Mouse (Mus musculus): ENCODE results near the gene Ces4a. TPM values are rescaled to one million over a fixed set of nuclear protein-coding genes. Genes with fewer than 3 reads are reported as not detected.

Gene Ces4a
- polyA plus RNA-seq, 1 experiment from 2014 or later = not detected

GRCm38 (mm10) chr8:105182201-105182600, 50.6 kb downstream of the Ces4a start:
- ATAC-seq (ENCODE audit: low FRiP score, low TSS enrichment) = no peak
- Histone ChIP-seq H3K27ac (ENCODE audit: low read length) (no peak overlapping the region), H3K9ac (replicated peaks; ENCODE audit: low read length) (no peak overlapping the region), H3K9me3 (ENCODE audit: low read length) (no peaks in the 10 kb centered on the region), H3K4me2 (replicated peaks; ENCODE audit: low read depth, low read length) (no peak overlapping the region), H3K4me1 (ENCODE audit: insufficient read depth, low read length) (no peaks in the 10 kb centered on the region), H3K36me3 (ENCODE audit: insufficient read depth, low read length) (peaks cover 14% of the 10 kb centered on the region; the same call in 1 of the 2 replicates), H3K27me3 (ENCODE audit: insufficient read depth, low read length) (no peaks in the 10 kb centered on the region), H3K4me3 (ENCODE audit: low read length) (no peak overlapping the region)
- WGBS = 83% methylated on average over 1 of the region's 1 CpGs

DNA sequence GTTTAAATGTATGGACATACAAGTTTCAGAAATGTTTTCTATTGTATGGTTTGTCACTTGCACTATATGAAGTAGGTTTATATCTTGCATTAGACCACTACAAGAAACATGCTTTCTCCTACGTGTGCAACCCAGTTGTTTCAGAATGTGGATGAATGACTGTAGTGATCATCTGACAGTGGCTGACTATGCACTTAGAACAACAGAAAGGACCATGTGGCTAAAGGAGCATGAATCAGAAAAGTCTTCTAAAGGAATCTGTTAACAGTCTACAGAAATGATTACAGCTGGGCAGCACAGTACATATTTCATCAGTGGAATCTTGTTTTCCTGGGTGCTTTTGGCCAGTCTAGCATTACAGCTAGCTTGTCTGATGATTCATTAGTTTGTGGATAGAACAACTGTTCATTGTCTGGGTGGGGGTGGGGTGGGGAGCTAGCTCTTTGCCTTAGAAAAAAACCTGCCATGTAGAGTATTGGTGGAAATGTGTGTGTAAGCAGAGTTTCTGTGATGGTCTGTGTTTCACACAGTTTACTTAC, 54.9 kb downstream of the Ces4a start:
- Histone ChIP-seq H3K4me3 (ENCODE audit: low read length) (no peak overlapping the region), H3K4me2 (replicated peaks; ENCODE audit: low read depth, low read length) (no peak overlapping the region), H3K9me3 (ENCODE audit: low read length) (no peaks in the 10 kb centered on the region), H3K36me3 (ENCODE audit: insufficient read depth, low read length) (peaks cover 11% of the 10 kb centered on the region), H3K27ac (ENCODE audit: low read length) (no peak overlapping the region), H3K27me3 (ENCODE audit: insufficient read depth, low read length) (no peaks in the 10 kb centered on the region), H3K9ac (replicated peaks; ENCODE audit: low read length) (no peak overlapping the region), H3K4me1 (ENCODE audit: insufficient read depth, low read length) (no peaks in the 10 kb centered on the region)
- no peak for ATAC-seq (ENCODE audit: low FRiP score, low TSS enrichment)
- WGBS = 51% methylated on average over 1 of the region's 1 CpGs

DNA sequence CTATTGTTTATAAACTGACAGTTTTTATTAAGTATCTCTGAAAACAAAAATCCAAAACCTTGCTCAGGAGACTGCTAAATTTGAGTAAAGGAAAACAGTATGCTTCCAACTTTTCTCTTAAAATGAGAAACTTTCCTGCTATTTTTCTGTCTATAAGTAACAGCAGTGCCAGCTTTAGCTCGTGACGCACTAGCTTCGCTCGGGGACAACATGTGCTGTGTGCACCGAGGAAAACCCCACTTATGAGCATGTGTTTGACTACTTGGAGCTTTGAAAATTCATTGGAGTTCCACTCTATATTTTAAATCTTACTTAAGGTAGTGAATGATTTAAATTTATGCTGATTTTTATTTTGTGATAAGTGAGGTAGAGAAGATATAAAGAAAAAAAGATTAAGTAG, 60.6 kb downstream of the Ces4a start:
- Histone ChIP-seq H3K4me1 (ENCODE audit: insufficient read depth, low read length) (no peaks in the 10 kb centered on the region), H3K9me3 (ENCODE audit: low read length) (no peaks in the 10 kb centered on the region), H3K36me3 (ENCODE audit: insufficient read depth, low read length) (peaks cover 37% of the 10 kb centered on the region), H3K27me3 (ENCODE audit: insufficient read depth, low read length) (no peaks in the 10 kb centered on the region), H3K4me2 (replicated peaks; ENCODE audit: low read depth, low read length) (no peak overlapping the region), H3K4me3 (ENCODE audit: low read length) (no peak overlapping the region), H3K9ac (replicated peaks; ENCODE audit: low read length) (no peak overlapping the region), H3K27ac (ENCODE audit: low read length) (no peak overlapping the region)
- WGBS = 93% methylated on average over 5 of the region's 5 CpGs
- no peak for ATAC-seq (ENCODE audit: low FRiP score, low TSS enrichment)

Other genes with a start within 250 kb of the Ces4a start
- gene Ces2e, start 205.5 kb upstream of the Ces4a start, polyA plus RNA-seq (2015; fragmentation: Nextera tagmentation; extraction: Ambion mirVana) = 1.6 and 1.8 TPM in 2 replicates
- gene Ces2f, start 184.4 kb upstream of the Ces4a start, polyA plus RNA-seq (2015; fragmentation: Nextera tagmentation; extraction: Ambion mirVana) = not detected in 2 replicates
- gene Ces2g, start 170.1 kb upstream of the Ces4a start, polyA plus RNA-seq (2015; fragmentation: Nextera tagmentation; extraction: Ambion mirVana) = 0.42 and 0.61 TPM in 2 replicates
- not detected in 2 replicates for gene Ces2h, start 130.9 kb upstream of the Ces4a start, polyA plus RNA-seq (2015; fragmentation: Nextera tagmentation; extraction: Ambion mirVana)
- gene Ces3a, start 83.2 kb upstream of the Ces4a start, polyA plus RNA-seq (2015; fragmentation: Nextera tagmentation; extraction: Ambion mirVana) = 0.09 TPM in 1 of 2 replicates, not detected in the other
- not detected in 2 replicates for gene Ces3b, start 48.0 kb upstream of the Ces4a start, polyA plus RNA-seq (2015; fragmentation: Nextera tagmentation; extraction: Ambion mirVana)
- gene Cbfb, start 38.9 kb downstream of the Ces4a start, polyA plus RNA-seq (2015; fragmentation: Nextera tagmentation; extraction: Ambion mirVana) = 59.9 and 63.5 TPM in 2 replicates
- 26.9 and 27.6 TPM in 2 replicates for gene D230025D16Rik, start 93.3 kb downstream of the Ces4a start, polyA plus RNA-seq (2015; fragmentation: Nextera tagmentation; extraction: Ambion mirVana)
- 10.2 and 11.9 TPM in 2 replicates for gene B3gnt9, start 123.4 kb downstream of the Ces4a start, polyA plus RNA-seq (2015; fragmentation: Nextera tagmentation; extraction: Ambion mirVana)
- 23.4 and 26.3 TPM in 2 replicates for gene Tradd, start 132.8 kb downstream of the Ces4a start, polyA plus RNA-seq (2015; fragmentation: Nextera tagmentation; extraction: Ambion mirVana)
- 3.0 and 3.1 TPM in 2 replicates for gene Fbxl8, start 132.8 kb downstream of the Ces4a start, polyA plus RNA-seq (2015; fragmentation: Nextera tagmentation; extraction: Ambion mirVana)
- 0.14 and 0.16 TPM in 2 replicates for gene Hsf4, start 138.0 kb downstream of the Ces4a start, polyA plus RNA-seq (2015; fragmentation: Nextera tagmentation; extraction: Ambion mirVana)
- gene Nol3, start 144.3 kb downstream of the Ces4a start, polyA plus RNA-seq (2015; fragmentation: Nextera tagmentation; extraction: Ambion mirVana) = 1.2 and 1.4 TPM in 2 replicates
- 10.5 and 13.4 TPM in 2 replicates for gene 4931428F04Rik, start 158.1 kb downstream of the Ces4a start, polyA plus RNA-seq (2015; fragmentation: Nextera tagmentation; extraction: Ambion mirVana)
- 29.5 and 32.1 TPM in 2 replicates for gene Exoc3l, start 164.3 kb downstream of the Ces4a start, polyA plus RNA-seq (2015; fragmentation: Nextera tagmentation; extraction: Ambion mirVana)
- 90.1 and 108 TPM in 2 replicates for gene E2f4, start 165.9 kb downstream of the Ces4a start, polyA plus RNA-seq (2015; fragmentation: Nextera tagmentation; extraction: Ambion mirVana)
- gene Elmo3, start 173.8 kb downstream of the Ces4a start, polyA plus RNA-seq (2015; fragmentation: Nextera tagmentation; extraction: Ambion mirVana) = 13.3 and 13.9 TPM in 2 replicates
- gene Lrrc29, start 194.5 kb downstream of the Ces4a start, polyA plus RNA-seq (2015; fragmentation: Nextera tagmentation; extraction: Ambion mirVana) = 2.2 and 2.4 TPM in 2 replicates
- 120 and 136 TPM in 2 replicates for gene Tmem208, start 194.6 kb downstream of the Ces4a start, polyA plus RNA-seq (2015; fragmentation: Nextera tagmentation; extraction: Ambion mirVana)
- gene Fhod1, start 216.2 kb downstream of the Ces4a start, polyA plus RNA-seq (2015; fragmentation: Nextera tagmentation; extraction: Ambion mirVana) = 3.7 and 4.6 TPM in 2 replicates
- 2.5 and 3.1 TPM in 2 replicates for gene Slc9a5, start 217.0 kb downstream of the Ces4a start, polyA plus RNA-seq (2015; fragmentation: Nextera tagmentation; extraction: Ambion mirVana)
- 0.32 and 0.37 TPM in 2 replicates for gene Plekhg4, start 241.5 kb downstream of the Ces4a start, polyA plus RNA-seq (2015; fragmentation: Nextera tagmentation; extraction: Ambion mirVana)

Measured in kidney, embryonic 16.5 days (tissue).